Mouse (Mus musculus) gastrocnemius, postnatal 14 days (tissue): ENCODE measurements around the gene Fbp2. TPM values are rescaled to one million over a fixed set of nuclear protein-coding genes. Genes with fewer than 3 reads are reported as not detected.
"Not testable (repeated sequence)": the region's sequence is repeated elsewhere in the genome, so short reads cannot be mapped to it uniquely, and the experiment has no call there.

Experiments used
- DNase-seq: peaks from one replicate; pipeline ENCODE4 v3.0.0; 2021; ENCODE audit warnings: mixed read lengths
- intact Hi-C: fragments of 180-260 bp; cut with DNase I; formaldehyde crosslinking; loops from one replicate; pipeline ENCODE4 v1.15.1; 2025; ENCODE audit warnings: low total_unique reads
- total RNA-seq, 2 experiments: library from RNA; stranded (reverse); gene quantifications; 2 replicates each; pipeline ENCODE4 v1.2.3; 2021

Gene Fbp2
- total RNA-seq, 2 experiments from 2014 or later: 63.5 to 77.7 TPM

- DNase-seq: no peak
- intact Hi-C loops: no loop called here
These were observed 12.4 kb upstream of the Fbp2 start for GRCm38 (mm10) chr13:62870605-62871004.

- no peak for DNase-seq
- intact Hi-C loops: no loop called here
These were observed 8.6 kb upstream of the Fbp2 start for GRCm38 (mm10) chr13:62866817-62867216.

GRCm38 (mm10) chr13:62865651-62866315, 7.6 kb upstream of the Fbp2 start:
- intact Hi-C loops: no loop called here
- DNase-seq: no peak

- intact Hi-C loops: no loop called here
- no peak for DNase-seq
These were observed 5.5 kb upstream of the Fbp2 start for GRCm38 (mm10) chr13:62863771-62864170.

GRCm38 (mm10) chr13:62862875-62863274, 4.7 kb upstream of the Fbp2 start:
- no peak for DNase-seq
- intact Hi-C loops: no loop called here

- DNase-seq: no peak
- intact Hi-C loops: no loop called here
These were observed 1.8 kb upstream of the Fbp2 start for GRCm38 (mm10) chr13:62860068-62860467.

- DNase-seq: not testable (repeated sequence)
- intact Hi-C loops: loop anchor here (10.0 kb wide), 1 partner anchor 94 kb away; the partner anchor contains the start of gene Platr25
These were observed 1.0 kb upstream of the Fbp2 start for GRCm38 (mm10) chr13:62859251-62859650.

GRCm38 (mm10) chr13:62856850-62857249, 1.4 kb downstream of the Fbp2 start:
- DNase-seq: peak; percentile 59
- intact Hi-C loops: loop anchor here (10.0 kb wide), 1 partner anchor 92 kb away; the partner anchor contains the start of gene Platr25

- DNase-seq: peak; percentile 78
- intact Hi-C loops: loop anchor here (10.0 kb wide), 1 partner anchor 91 kb away; the partner anchor contains the start of gene Platr25
These were observed 1.9 kb downstream of the Fbp2 start for GRCm38 (mm10) chr13:62856305-62856675.

GRCm38 (mm10) chr13:62855396-62856304, 2.6 kb downstream of the Fbp2 start:
- DNase-seq: no peak
- intact Hi-C loops: loop anchor here (10.0 kb wide), 1 partner anchor 91 kb away; the partner anchor contains the start of gene Platr25

GRCm38 (mm10) chr13:62854666-62855065, 3.6 kb downstream of the Fbp2 start:
- intact Hi-C loops: loop anchor here (10.0 kb wide), 1 partner anchor 90 kb away; the partner anchor contains the start of gene Platr25
- peak; percentile 67 for DNase-seq

GRCm38 (mm10) chr13:62833341-62833740, 24.9 kb downstream of the Fbp2 start:
- intact Hi-C loops: no loop called here
- no peak for DNase-seq

GRCm38 (mm10) chr13:62832239-62832638, 26.0 kb downstream of the Fbp2 start:
- no peak for DNase-seq
- intact Hi-C loops: no loop called here

GRCm38 (mm10) chr13:62815705-62816104, 42.5 kb downstream of the Fbp2 start:
- intact Hi-C loops, DNase-seq: not testable (repeated sequence)

- intact Hi-C loops: no loop called here
- no peak for DNase-seq
These were observed 45.5 kb downstream of the Fbp2 start for GRCm38 (mm10) chr13:62812713-62813112.

GRCm38 (mm10) chr13:62807981-62808380, 50.2 kb downstream of the Fbp2 start:
- intact Hi-C loops, DNase-seq: not testable (repeated sequence)
